20 mouse cellular contexts compared by ENCODE assay signal in genomic region chr6:108781865-108782264, GRCm38 (mm10). TPM values are rescaled to one million over a fixed set of nuclear protein-coding genes. Genes with fewer than 3 reads are reported as not detected.
DNase-seq lines count a peak whose midpoint lies in the region; ATAC-seq and TF ChIP-seq lines count a peak whose summit lies in the region.
"Had no signal": no experiment of that assay in that cellular context is flagged by ENCODE, and none has a peak within 500 bp of the region (broad histone marks: within the 10 kb centered on the region; RNA-seq: fewer than 3 reads in every experiment).

No protein-coding gene starts in this region.

- WGBS in hindbrain, embryonic 11.5 days = 73% methylated on average over 6 of the region's 6 CpGs

- no peaks in the 10 kb centered on the region for H3K36me3 ChIP-seq in hindbrain, embryonic 11.5 days (ENCODE audit: control insufficient read depth, insufficient read depth, low read length)
- H3K36me3 ChIP-seq: embryonic facial prominence, embryonic 10.5 days; heart, embryonic 15.5 days; hindbrain, embryonic 13.5 days; intestine, embryonic 15.5 days; liver, embryonic 15.5 days; neural tube, embryonic 13.5 days had no signal

- no peaks in the 10 kb centered on the region for H3K9me3 ChIP-seq in hindbrain, embryonic 11.5 days (ENCODE audit: control insufficient read depth, low read length)
- H3K9me3 ChIP-seq: embryonic facial prominence, embryonic 10.5 days; forebrain, embryonic 13.5 days; heart, embryonic 15.5 days; hindbrain, embryonic 13.5 days; intestine, embryonic 15.5 days; liver, embryonic 15.5 days; megakaryocyte, embryonic 14.5 days; neural tube, embryonic 13.5 days had no signal

- no peaks in the 10 kb centered on the region for H3K27me3 ChIP-seq in hindbrain, embryonic 11.5 days (ENCODE audit: control insufficient read depth, insufficient read depth, low read length)
- H3K27me3 ChIP-seq: forebrain, embryonic 13.5 days; heart, embryonic 15.5 days; hindbrain, embryonic 13.5 days; intestine, embryonic 15.5 days; liver, embryonic 15.5 days; megakaryocyte, embryonic 14.5 days; neural tube, embryonic 13.5 days had no signal

- peak; percentile 51 for ATAC-seq in monocyte, adult 5-6 weeks (replicated peaks; ENCODE audit: insufficient number of reproducible peaks, low FRiP score, low TSS enrichment, poor library complexity, severe bottlenecking)
- no peak for ATAC-seq in hindbrain, embryonic 11.5 days (ENCODE audit: low FRiP score)

- H3K27ac ChIP-seq in bone marrow macrophage, adult 2 months (ENCODE audit: insufficient read depth, low read depth, low read length) = peak overlapping the region; percentile 85
- no peak overlapping the region for H3K27ac ChIP-seq in hindbrain, embryonic 11.5 days (ENCODE audit: low read depth, low read length)
- H3K27ac ChIP-seq: embryonic facial prominence, embryonic 10.5 days; forebrain, embryonic 13.5 days; heart, embryonic 15.5 days; hindbrain, embryonic 13.5 days; intestine, embryonic 15.5 days; kidney, postnatal 0 days; liver, embryonic 15.5 days; neural tube, embryonic 13.5 days had no signal

- H3K4me3 ChIP-seq in bone marrow macrophage, adult 2 months (ENCODE audit: insufficient read depth, low read length) = no peak overlapping the region
- H3K4me3 ChIP-seq in hindbrain, embryonic 11.5 days (ENCODE audit: low read depth, low read length) = no peak overlapping the region
- H3K4me3 ChIP-seq: forebrain, embryonic 13.5 days; hindbrain, embryonic 13.5 days; intestine, embryonic 15.5 days; neural tube, embryonic 13.5 days had no signal

- DNase-seq in heart, adult 8-10 months (ENCODE audit: low spot score) = peak; percentile 16
- DNase-seq in heart, postnatal 4 days = no peak
- peak; percentile 29 for DNase-seq in lung, postnatal 25 days (ENCODE audit: low spot score)
- no peak for DNase-seq in lung, postnatal 14 days
- DNase-seq in urinary bladder, postnatal 36 days (ENCODE audit: low spot score in 2 of 2) = no peak
- no peak for DNase-seq in hindbrain, embryonic 11.5 days (ENCODE audit: low spot score)
- DNase-seq: cerebellum, postnatal 10 days; gastrocnemius, postnatal 25 days; right cerebral cortex, postnatal 25 days had no signal

- H3K4me1 ChIP-seq in bone marrow macrophage, adult 2 months (ENCODE audit: control insufficient read depth, insufficient read depth, low read length) = peaks cover 29% of the 10 kb centered on the region
- H3K4me1 ChIP-seq in hindbrain, embryonic 11.5 days (replicated peaks; ENCODE audit: control insufficient read depth, insufficient read depth, low read length) = peaks cover 4% of the 10 kb centered on the region; the same call in 1 of the 2 replicates

- no peak overlapping the region for H3K9ac ChIP-seq in hindbrain, embryonic 11.5 days (ENCODE audit: low read depth, low read length)
- H3K9ac ChIP-seq: forebrain, embryonic 13.5 days; heart, embryonic 15.5 days; hindbrain, embryonic 13.5 days; intestine, embryonic 15.5 days; liver, embryonic 15.5 days; neural tube, embryonic 13.5 days had no signal

- no peak for TF ChIP-seq CTCF in bone marrow macrophage, adult 2 months (IDR thresholded peaks at IDR 0.05; ENCODE audit: low read depth, low read length)

- TF ChIP-seq POLR2A in bone marrow macrophage, adult 2 months (IDR thresholded peaks at IDR 0.05; ENCODE audit: borderline replicate concordance, low read depth, low read length) = no peak

- H3K4me2 ChIP-seq in hindbrain, embryonic 11.5 days (replicated peaks; ENCODE audit: low read depth, low read length) = no peak overlapping the region
- H3K4me2 ChIP-seq: forebrain, embryonic 13.5 days; heart, embryonic 15.5 days; hindbrain, embryonic 13.5 days; intestine, embryonic 15.5 days; neural tube, embryonic 13.5 days had no signal

RNA-seq across cellular contexts. Expression of gene Arl8b, which starts 1.0 kb away (rescaled TPM):
- total RNA-seq in heart, adult 8-10 months (2022) = 100 to 1,000 TPM in 2 of 4 experiments, 10 to 100 TPM in 2; 91.8 to 102 (median 97.3) TPM
- 10 to 100 TPM; 77.8 to 79.9 TPM for total RNA-seq in heart, postnatal 4 days (2021)
- polyA plus RNA-seq in bone marrow macrophage, adult 2 months (2012; ENCODE audit: insufficient read depth, insufficient read length, missing spikeins) = 103 and 114 TPM in 2 replicates
- total RNA-seq in monocyte, adult 5-6 weeks (2017) = 37.0 to 88.3 TPM (median 55.0 TPM) in 3 replicates
- 77.3 and 88.5 TPM in 2 replicates for polyA plus RNA-seq in hindbrain, embryonic 11.5 days (2014; fragmentation: Nextera tagmentation; extraction: Ambion mirVana)

RNA-seq across cellular contexts. Expression of gene Edem1, which starts 46.6 kb away (rescaled TPM):
- total RNA-seq in heart, adult 8-10 months (2022) = 10 to 100 TPM in 2 of 4 experiments, 1 to 10 TPM in 2; 6.2 to 12.5 (median 9.0) TPM
- total RNA-seq in heart, postnatal 4 days (2021) = 10 to 100 TPM; 14.2 to 22.3 TPM
- 186 and 200 TPM in 2 replicates for polyA plus RNA-seq in bone marrow macrophage, adult 2 months (2012; ENCODE audit: insufficient read depth, insufficient read length, missing spikeins)
- 80.8 to 102 TPM (median 99.0 TPM) in 3 replicates for total RNA-seq in monocyte, adult 5-6 weeks (2017)
- 22.0 and 22.2 TPM in 2 replicates for polyA plus RNA-seq in hindbrain, embryonic 11.5 days (2014; fragmentation: Nextera tagmentation; extraction: Ambion mirVana)

Comparison
In these comparisons a context has a peak if more than half of its experiments do, and no peak if none do; other contexts are left out.
1. DNase-seq: peak in heart, adult 8-10 months (single experiment) and lung, postnatal 25 days (single experiment); none in heart, postnatal 4 days (single experiment), lung, postnatal 14 days (single experiment), urinary bladder, postnatal 36 days (0 of 2) and hindbrain, embryonic 11.5 days (single experiment).